Mouse (Mus musculus) hindbrain, embryonic 14.5 days (tissue): ENCODE data around the gene Pik3cd. TPM values are rescaled to one million over a fixed set of nuclear protein-coding genes. Genes with fewer than 3 reads are reported as not detected.
A peak's percentile ranks its signal among the peaks of the same experiment; 100 is the strongest.

Experiments
- ATAC-seq: fragments of 200-750 bp; cut with Nextera tagmentation; 2 replicates; pipeline ENCODE4 v1.8.0; 2017; ENCODE audit warnings: moderate number of reproducible peaks, mild to moderate bottlenecking, moderate TSS enrichment, moderate library complexity; ENCODE audit not compliant: low FRiP score
- DNase-seq: peaks from one replicate; pipeline ENCODE4 v3.0.0-alpha.2; 2015; ENCODE audit warnings: low spot score
- H3K27ac ChIP-seq: fragments of 300-500 bp; sonication (generic); 2 replicates; pipeline ENCODE4 v1.5.1; 2014; ENCODE audit warnings: mild to moderate bottlenecking, moderate library complexity
- H3K27me3 ChIP-seq: fragments of 300-500 bp; sonication (generic); 2 replicates; pipeline ENCODE4 v1.6.1; 2014; ENCODE audit warnings: mild to moderate bottlenecking, low read length, mixed read lengths; ENCODE audit not compliant: control insufficient read depth, insufficient read depth
- H3K36me3 ChIP-seq: fragments of 300-500 bp; sonication (generic); replicated peaks from 2 replicates; pipeline ENCODE4 v1.6.1; 2014; ENCODE audit not compliant: control insufficient read depth, insufficient read depth
- H3K4me1 ChIP-seq: fragments of 300-500 bp; sonication (generic); replicated peaks from 2 replicates; pipeline ENCODE4 v1.6.1; 2014; ENCODE audit warnings: antibody characterized with exemption, low read length, mixed read lengths; ENCODE audit not compliant: control insufficient read depth, insufficient read depth
- H3K4me2 ChIP-seq: fragments of 300-500 bp; sonication (generic); replicated peaks from 2 replicates; pipeline ENCODE4 v1.6.1; 2014; ENCODE audit warnings: mild to moderate bottlenecking, moderate library complexity
- H3K4me3 ChIP-seq: fragments of 300-500 bp; sonication (generic); replicated peaks from 2 replicates; pipeline ENCODE4 v1.5.1; 2014; ENCODE audit warnings: mild to moderate bottlenecking, low read length
- H3K9ac ChIP-seq: fragments of 300-500 bp; sonication (generic); 2 replicates; pipeline ENCODE4 v1.6.1; 2014
- H3K9me3 ChIP-seq: fragments of 300-500 bp; sonication (generic); 2 replicates; pipeline ENCODE4 v1.6.1; 2016; ENCODE audit warnings: low read length; ENCODE audit not compliant: control insufficient read depth
- WGBS: fragments of 180-500 bp; shearing (Covaris S2); extraction: QIAGEN DNeasy Blood & Tissue Kit; methylation state at CpG from one replicate; pipeline ENCODE4 v1.1.7; 2014; 5-methylcytosine and 5-hydroxymethylcytosine counted together
- polyA plus RNA-seq: library from polyadenylated mRNA; unstranded; fragments of >200 nt; fragmentation: Nextera tagmentation; extraction: Ambion mirVana; gene quantifications from 2 replicates; pipeline ENCODE4 v1.2.1, GENCODE M21; 2014

The Pik3cd gene
- polyA plus RNA-seq, 1 experiment from 2014 or later, result 16.5 TPM

DNA sequence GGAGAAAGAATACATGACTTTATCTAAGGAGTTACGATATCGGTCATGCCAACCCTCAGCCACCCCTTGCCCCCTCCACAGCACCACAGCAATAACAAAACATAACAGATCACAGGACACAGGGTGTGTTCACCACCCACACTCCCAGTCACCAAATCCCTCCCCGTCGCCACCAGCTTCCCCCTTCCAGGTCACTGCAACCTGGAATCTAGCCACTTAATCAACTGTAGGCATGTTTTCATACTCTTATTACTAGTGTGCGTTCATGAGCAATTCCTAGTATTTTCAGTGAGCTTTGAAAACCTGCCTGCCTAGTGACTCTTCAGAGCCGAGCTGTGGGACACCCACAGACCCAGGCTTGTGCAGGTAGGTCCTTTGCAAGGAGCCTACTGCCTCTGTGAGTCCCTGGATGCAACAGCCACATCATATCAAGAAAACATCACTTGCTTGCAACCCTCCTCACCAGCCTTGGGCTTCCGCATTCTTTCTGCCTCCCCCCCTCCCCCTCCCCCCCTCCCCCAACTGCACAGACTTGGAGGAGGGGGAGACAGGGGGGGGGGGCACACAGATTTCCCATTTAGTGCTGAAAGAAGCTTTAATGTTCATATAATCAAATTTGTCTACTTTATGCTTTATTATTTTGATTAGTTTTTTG is 38.4 kb downstream of the Pik3cd start:
- H3K27me3 ChIP-seq, result no peaks in the 10 kb centered on the region
- DNase-seq (no peak), ATAC-seq (no peak)
- H3K36me3 ChIP-seq, result peaks cover 23% of the 10 kb centered on the region
- H3K9me3 ChIP-seq, result no peaks in the 10 kb centered on the region
- no peak overlapping the region for H3K9ac ChIP-seq
- H3K4me3 ChIP-seq, result no peak overlapping the region
- H3K27ac ChIP-seq, result no peak overlapping the region
- no peaks in the 10 kb centered on the region for H3K4me1 ChIP-seq
- 88% methylated on average over 7 of the region's 7 CpGs for WGBS
- no peak overlapping the region for H3K4me2 ChIP-seq

DNA sequence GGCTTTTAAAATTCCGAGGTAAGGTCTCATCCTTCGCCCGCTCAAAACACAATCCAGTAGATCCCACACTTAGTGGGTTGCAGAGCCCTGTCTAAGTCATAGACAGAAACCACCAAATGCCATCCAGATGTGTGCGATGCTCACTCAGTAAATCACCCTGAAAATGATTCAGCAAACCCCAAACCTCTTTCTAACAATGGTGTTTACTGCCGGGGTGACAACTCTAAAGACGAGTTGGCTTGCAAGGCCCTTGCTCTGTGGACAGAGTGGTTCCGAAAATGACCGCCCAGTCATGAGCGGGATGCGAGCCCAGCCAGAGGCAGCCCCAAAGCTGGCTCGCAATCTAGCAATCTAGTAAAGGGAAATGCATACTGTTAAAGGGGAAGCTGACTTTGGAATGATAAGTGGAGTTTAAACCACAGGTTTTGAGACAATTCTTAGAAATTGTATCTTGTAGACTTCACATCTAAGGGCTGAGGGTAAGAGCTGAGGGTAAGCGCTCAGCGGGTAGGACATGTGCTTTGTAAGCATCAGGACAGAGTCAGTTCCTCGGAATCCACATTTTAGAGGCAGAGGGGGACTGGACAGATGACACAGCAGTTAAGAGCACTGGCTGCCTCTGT is 40.3 kb downstream of the Pik3cd start:
- H3K27me3 ChIP-seq, result no peaks in the 10 kb centered on the region
- H3K4me1 ChIP-seq, result no peaks in the 10 kb centered on the region
- H3K4me3 ChIP-seq, result no peak overlapping the region
- peaks cover 39% of the 10 kb centered on the region for H3K36me3 ChIP-seq
- H3K27ac ChIP-seq, result no peak overlapping the region
- ATAC-seq, result no peak
- no peak for DNase-seq
- no peaks in the 10 kb centered on the region for H3K9me3 ChIP-seq
- no peak overlapping the region for H3K4me2 ChIP-seq
- H3K9ac ChIP-seq, result no peak overlapping the region
- 91% methylated on average over 14 of the region's 14 CpGs for WGBS

GRCm38 (mm10) chr4:149660598-149660997 is 41.8 kb downstream of the Pik3cd start:
- Histone ChIP-seq H3K27me3 (no peaks in the 10 kb centered on the region), H3K9ac (no peak overlapping the region), H3K36me3 (peaks cover 54% of the 10 kb centered on the region), H3K27ac (no peak overlapping the region), H3K4me2 (no peak overlapping the region), H3K4me1 (no peaks in the 10 kb centered on the region), H3K9me3 (no peaks in the 10 kb centered on the region), H3K4me3 (no peak overlapping the region)
- 89% methylated on average over 7 of the region's 7 CpGs for WGBS
- DNase-seq (no peak), ATAC-seq (no peak)

GRCm38 (mm10) chr4:149659495-149660116 is 42.8 kb downstream of the Pik3cd start:
- Histone ChIP-seq H3K4me3 (no peak overlapping the region), H3K4me1 (no peaks in the 10 kb centered on the region), H3K9me3 (no peaks in the 10 kb centered on the region), H3K9ac (no peak overlapping the region), H3K4me2 (no peak overlapping the region), H3K27ac (no peak overlapping the region), H3K27me3 (no peaks in the 10 kb centered on the region), H3K36me3 (peaks cover 62% of the 10 kb centered on the region)
- DNase-seq, result no peak
- WGBS, result 70% methylated on average over 25 of the region's 25 CpGs
- ATAC-seq, result no peak

GRCm38 (mm10) chr4:149657858-149658416 is 44.4 kb downstream of the Pik3cd start:
- Histone ChIP-seq H3K27ac (no peak overlapping the region), H3K9ac (no peak overlapping the region), H3K4me2 (no peak overlapping the region), H3K27me3 (no peaks in the 10 kb centered on the region), H3K9me3 (no peaks in the 10 kb centered on the region), H3K36me3 (peaks cover 79% of the 10 kb centered on the region), H3K4me3 (no peak overlapping the region), H3K4me1 (no peaks in the 10 kb centered on the region)
- no peak for DNase-seq
- ATAC-seq, result no peak
- 83% methylated on average over 11 of the region's 11 CpGs for WGBS

- no peaks in the 10 kb centered on the region for H3K4me1 ChIP-seq
- peak; percentile 35 for DNase-seq
- H3K27me3 ChIP-seq, result no peaks in the 10 kb centered on the region
- ATAC-seq, result no peak
- no peaks in the 10 kb centered on the region for H3K9me3 ChIP-seq
- H3K9ac ChIP-seq, result no peak overlapping the region
- H3K4me3 ChIP-seq, result no peak overlapping the region
- no peak overlapping the region for H3K27ac ChIP-seq
- WGBS, result 93% methylated on average over 4 of the region's 4 CpGs
- peaks cover 96% of the 10 kb centered on the region for H3K36me3 ChIP-seq
- H3K4me2 ChIP-seq, result no peak overlapping the region
Measured at GRCm38 (mm10) chr4:149654232-149654631, 48.1 kb downstream of the Pik3cd start.

GRCm38 (mm10) chr4:149650493-149651193 is 51.7 kb downstream of the Pik3cd start:
- no peak overlapping the region for H3K27ac ChIP-seq
- no peaks in the 10 kb centered on the region for H3K9me3 ChIP-seq
- no peak overlapping the region for H3K4me2 ChIP-seq
- WGBS, result 72% methylated on average over 24 of the region's 24 CpGs
- H3K4me3 ChIP-seq, result no peak overlapping the region
- H3K9ac ChIP-seq, result no peak overlapping the region
- H3K4me1 ChIP-seq, result no peaks in the 10 kb centered on the region
- peak; percentile 68 for DNase-seq
- H3K27me3 ChIP-seq, result no peaks in the 10 kb centered on the region
- peak; percentile 41; the same call in 1 of the 2 replicates for ATAC-seq
- H3K36me3 ChIP-seq, result peaks cover 99% of the 10 kb centered on the region

- no peak overlapping the region for H3K4me3 ChIP-seq
- no peak overlapping the region for H3K9ac ChIP-seq
- H3K4me1 ChIP-seq, result no peaks in the 10 kb centered on the region
- DNase-seq (no peak), ATAC-seq (no peak)
- H3K36me3 ChIP-seq, result peaks cover 98% of the 10 kb centered on the region
- 90% methylated on average over 20 of the region's 20 CpGs for WGBS
- no peaks in the 10 kb centered on the region for H3K27me3 ChIP-seq
- no peaks in the 10 kb centered on the region for H3K9me3 ChIP-seq
- H3K27ac ChIP-seq, result no peak overlapping the region
- H3K4me2 ChIP-seq, result no peak overlapping the region
Measured at GRCm38 (mm10) chr4:149648031-149648805, 54.2 kb downstream of the Pik3cd start.
